Mouse (Mus musculus): ENCODE results near the gene Gm10518.
A peak's percentile ranks its signal among the peaks of the same experiment; 100 is the strongest.
"Not testable (repeated sequence)": the region's sequence is repeated elsewhere in the genome, so short reads cannot be mapped to it uniquely, and the experiment has no call there.

Gm10518 gene

DNA sequence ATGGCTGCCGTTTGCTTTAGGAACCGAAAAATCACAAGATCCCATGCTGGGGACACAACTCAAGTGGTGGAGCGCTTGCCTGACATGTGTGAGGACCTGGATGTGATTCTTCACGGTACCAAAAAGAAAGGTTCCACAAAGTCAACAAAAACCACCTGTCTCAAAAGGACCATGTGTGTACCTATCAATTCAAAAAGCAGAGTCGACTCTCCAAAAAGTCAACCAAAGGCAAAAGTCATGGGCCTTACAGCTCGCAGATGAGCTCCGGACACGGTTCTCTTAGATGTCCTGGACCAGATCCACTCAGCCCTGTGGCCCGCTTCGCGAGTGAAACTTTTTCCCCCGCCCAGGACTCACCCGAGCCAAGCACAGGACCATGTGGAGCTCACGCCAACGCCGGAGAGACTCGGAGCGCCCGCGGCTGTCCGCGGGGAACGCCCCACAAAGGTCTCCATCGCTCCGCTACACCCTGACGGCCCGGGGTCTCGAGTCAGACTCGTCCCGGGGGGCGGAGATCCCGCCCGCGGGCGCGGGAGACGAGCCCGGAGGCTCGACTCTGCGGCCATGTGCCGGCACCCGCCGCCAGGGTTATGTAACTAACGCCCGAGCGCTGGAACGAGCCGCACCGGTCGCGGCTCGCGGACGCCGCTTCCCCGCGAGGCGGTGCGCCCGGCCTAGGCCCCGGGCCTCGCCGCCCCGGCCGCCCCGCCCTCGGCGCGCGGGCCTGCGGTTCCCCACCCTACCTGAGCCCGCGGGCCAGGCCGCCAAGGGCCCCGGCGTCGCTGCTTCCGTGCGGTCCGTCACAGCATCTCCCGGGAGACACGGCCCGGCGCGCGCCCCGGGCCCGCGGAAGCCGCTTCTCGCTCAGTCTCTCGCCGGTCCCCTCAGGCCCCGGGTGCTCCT is at the start of gene Gm10518:
Gene Gm10518 (plus strand): TSS at position 767 of the 903 bp plus-strand sequence.
- peak; percentile 65 for DNase-seq (ENCODE audit: extremely low spot score)

DNA sequence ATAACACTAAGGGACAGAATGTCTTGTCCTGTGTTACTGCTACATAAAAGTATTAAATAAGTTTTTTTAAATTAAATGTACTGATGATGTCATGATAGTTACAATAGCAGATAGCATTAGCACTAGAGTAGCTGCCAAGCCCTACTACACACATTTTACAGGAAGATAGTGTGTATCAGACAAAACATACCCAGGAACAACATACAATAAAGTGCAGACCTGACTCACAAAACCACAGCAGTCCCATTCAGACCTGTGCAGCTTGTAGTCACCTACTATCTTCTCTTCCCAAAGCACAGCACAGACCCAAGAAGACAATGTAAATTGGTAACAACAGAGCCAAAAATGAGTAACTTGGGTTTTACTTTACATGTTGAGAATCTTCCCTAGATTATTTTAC is 46.7 kb upstream of the Gm10518 start:
- DNase-seq (ENCODE audit: extremely low spot score): no peak

GRCm38 (mm10) chr1:179760086-179760485 is 43.1 kb upstream of the Gm10518 start:
- no peak for DNase-seq (ENCODE audit: extremely low spot score)

GRCm38 (mm10) chr1:179760553-179760952 is 42.6 kb upstream of the Gm10518 start:
- no peak for DNase-seq (ENCODE audit: extremely low spot score)

DNA sequence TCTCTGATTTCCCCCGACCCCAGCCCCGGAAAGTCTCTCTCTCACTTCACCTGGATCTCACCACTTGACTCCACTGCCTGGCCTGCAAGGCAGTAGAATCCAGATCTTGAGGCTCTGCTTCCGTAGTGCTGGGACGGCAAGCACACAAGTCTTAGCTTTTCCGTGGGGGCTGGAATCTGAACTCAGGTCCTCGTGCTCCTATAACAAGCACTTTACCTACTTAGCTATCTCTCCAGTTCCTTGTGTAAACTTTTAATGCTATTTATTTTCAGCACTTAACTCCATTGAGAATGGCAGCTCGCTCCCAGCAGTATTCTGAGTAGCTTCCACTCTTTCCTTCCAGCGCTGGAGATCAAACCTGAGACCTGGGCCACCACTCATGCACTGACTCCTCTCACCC is 26.3 kb upstream of the Gm10518 start:
- no peak for DNase-seq (ENCODE audit: extremely low spot score)

DNA sequence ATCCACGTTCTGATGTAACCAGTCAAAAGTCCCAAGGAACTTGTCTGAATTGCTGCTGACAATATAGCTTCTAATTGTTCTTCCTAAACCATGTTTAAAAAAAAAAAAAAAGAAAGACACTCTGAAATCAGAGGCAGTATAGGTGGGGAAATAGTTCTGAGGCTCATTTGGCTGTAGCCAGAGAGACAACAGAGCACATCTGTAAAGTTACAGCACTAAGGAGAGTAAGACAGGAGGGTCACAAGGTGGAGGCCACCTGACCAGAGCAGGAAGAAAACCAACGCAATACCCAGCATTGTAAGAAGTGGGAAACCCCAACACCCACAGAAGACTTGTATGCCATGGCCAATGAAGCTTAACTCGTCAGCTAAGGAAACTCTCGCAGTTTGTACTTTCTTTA is 19.1 kb upstream of the Gm10518 start:
- no peak for DNase-seq (ENCODE audit: extremely low spot score)

- DNase-seq (ENCODE audit: extremely low spot score): no peak
Observed at GRCm38 (mm10) chr1:179785502-179785901, 17.7 kb upstream of the Gm10518 start.

GRCm38 (mm10) chr1:179787281-179787680 is 15.9 kb upstream of the Gm10518 start:
- DNase-seq (ENCODE audit: extremely low spot score): no peak

DNA sequence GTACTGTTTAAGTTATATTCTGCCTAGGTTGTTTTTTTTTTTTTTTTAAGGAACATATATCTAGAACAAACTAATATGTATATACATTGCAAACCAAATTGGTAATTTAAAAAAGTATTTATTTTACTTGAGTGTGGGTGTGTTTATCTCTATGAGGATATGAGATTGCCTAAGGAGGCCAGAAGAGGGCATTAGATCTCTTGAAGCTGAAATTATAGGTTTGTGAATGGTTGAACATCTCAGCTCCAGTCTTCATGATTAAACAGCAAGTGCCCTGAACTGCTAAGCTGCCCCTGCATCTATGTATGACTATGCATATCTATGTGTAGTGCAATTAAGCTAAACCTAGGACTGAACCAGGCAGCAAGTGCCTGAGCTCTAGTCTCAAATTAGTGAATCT is 4.4 kb upstream of the Gm10518 start:
- DNase-seq (ENCODE audit: extremely low spot score): no peak

DNA sequence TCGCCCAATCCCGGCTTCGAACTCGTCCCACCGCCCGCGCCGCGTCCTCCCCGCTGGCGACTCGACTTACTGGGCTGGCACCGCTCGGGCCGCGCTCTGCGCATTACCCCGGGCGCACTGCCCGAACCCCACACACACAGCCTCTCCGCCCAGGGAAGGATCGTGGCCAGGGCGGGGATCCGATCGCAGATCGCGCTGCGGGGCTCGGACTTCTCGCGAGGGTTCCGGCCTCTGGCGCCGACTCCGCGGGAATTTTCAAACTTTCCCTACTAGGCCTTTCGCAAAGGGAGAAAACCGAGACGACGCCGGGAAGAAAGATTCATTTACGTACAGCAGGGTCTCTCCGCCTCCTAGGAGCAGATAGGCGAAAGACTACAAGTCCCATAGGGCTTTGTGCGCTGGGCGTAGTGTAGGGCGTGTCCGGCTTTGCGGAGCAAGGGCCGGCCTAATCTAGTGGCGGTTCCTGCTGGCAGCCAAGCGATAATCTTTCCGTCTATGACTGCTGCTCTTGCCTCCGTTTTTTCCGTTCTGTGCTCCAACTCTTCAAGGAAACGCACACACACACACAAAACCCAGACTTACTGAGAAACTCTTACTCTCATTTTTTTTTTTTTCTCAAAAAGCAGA is 450 bp downstream of the Gm10518 start, which contains the start of gene Ahctf1:
Gene Ahctf1 (minus strand): TSS at position 168 of the 627 bp plus-strand sequence.
- peak; percentile 97 for DNase-seq (ENCODE audit: extremely low spot score)

- DNase-seq (ENCODE audit: extremely low spot score): no peak
Observed at GRCm38 (mm10) chr1:179804140-179804881, 1.1 kb downstream of the Gm10518 start.

GRCm38 (mm10) chr1:179805751-179806150 is 2.6 kb downstream of the Gm10518 start:
- DNase-seq (ENCODE audit: extremely low spot score): no peak

DNA sequence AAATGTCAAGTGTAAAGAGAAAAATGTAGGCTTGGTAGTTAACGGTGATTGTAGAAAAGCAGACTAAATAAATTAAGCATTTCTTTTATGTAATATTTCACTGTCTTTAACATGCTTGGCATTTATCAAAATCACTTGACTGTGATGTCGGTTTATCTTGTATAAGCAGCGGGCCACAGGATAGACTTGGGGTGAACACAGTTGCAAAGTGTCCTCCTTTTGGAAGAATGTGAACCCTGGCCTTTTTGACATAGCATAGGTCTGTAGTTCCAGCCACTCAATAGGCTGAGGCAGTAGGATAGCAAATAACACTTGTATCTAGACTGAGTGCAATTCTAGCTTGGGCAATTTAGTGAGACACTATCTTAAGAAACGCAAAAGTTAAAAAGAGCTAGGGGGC is 4.3 kb downstream of the Gm10518 start:
- no peak for DNase-seq (ENCODE audit: extremely low spot score)

DNA sequence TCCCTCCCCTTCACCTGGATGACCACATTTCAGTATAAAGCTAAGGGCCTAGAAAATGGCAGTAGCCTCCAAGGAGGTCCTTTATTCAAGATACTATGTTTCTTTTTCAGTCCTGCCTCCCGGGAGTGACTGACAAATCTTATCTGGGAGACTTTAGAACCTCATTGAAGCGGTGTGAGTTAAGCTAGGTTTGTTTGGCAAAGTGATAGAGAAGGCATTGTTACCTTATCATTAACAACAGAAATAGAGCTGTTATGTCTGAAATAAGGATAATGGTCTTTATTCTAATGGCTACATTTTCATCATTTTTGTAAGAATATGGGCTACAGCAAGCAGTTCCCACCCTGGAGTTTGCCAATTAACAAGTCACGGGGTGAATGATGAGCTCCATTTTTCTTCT is 5.1 kb downstream of the Gm10518 start:
- DNase-seq (ENCODE audit: extremely low spot score): no peak

DNA sequence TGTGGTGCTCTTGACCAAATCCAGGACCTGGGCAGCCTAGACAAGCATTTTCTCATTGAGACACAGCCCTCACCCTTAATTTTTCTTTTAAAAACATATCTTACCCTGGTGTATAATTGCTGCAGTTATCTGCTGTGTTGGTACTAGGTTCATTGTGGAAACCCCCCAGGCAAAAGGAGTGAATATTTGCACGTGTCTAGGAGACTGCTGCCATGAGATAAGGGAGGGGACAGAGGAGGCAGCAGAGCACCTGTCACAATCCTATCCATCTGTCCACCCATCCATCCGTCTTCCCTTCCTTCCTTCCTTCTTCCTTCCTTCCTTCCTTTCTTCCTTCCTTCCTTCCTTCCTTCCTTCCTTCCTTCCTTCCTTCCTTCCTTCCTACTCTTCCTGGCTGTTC is 10.2 kb downstream of the Gm10518 start:
- DNase-seq (ENCODE audit: extremely low spot score): no peak

DNA sequence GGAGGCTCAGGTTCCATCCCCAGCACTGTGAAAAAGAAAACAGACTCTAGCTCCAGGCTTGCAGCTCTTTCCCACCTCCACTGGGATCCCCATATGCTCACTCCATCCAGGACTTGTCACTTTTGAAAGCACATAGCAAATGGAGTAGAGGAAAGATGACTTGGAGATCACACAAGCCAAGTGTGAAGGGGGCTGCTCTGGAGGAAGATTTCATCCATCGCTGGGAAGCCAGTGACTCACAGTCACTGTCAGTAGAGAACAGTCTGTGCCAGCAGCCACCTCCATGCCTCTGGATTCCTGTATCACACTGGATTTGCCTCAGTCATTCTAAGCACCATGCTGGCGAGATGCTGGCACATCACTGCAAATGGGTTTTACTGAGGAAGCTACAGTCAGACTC is 11.4 kb downstream of the Gm10518 start:
- DNase-seq (ENCODE audit: extremely low spot score): no peak

DNA sequence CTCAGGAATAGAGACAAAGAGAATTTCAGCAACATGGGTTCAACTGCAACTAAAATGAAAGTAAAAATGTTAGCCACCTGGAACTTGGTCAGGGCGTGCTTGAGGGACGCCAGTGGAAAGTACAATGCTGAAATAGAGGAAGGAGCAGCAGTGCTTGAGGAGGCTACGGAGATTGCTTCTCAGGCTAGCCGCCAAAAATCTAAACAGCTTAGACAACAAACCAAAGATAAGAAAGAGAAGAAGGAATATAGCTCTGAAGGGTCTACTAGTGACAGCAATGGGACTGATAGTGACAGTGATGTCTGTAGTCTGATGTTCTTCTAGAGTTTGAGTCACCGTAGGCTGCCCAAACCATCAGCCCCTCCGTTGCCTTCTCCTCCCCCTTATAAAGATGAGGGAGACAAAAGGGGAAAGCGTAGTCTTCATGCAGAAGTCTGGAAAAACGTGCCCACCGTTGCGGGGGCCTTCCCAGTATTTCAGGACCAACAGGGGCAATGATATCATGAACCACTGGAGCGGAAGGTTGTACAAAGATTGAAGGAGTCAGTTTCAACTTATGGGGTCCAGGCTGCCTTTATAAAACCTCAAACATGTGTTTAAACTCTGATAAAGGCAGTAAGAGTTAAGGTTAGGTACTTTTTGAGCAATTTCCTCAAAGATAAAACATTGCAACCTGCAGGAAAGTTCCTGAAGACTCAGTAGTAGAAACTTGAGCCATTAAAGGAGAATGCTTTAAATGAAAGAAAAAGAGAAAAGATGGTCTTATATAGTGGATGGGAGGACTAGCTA is 15.5 kb downstream of the Gm10518 start:
- not testable (repeated sequence) for DNase-seq (ENCODE audit: extremely low spot score)

GRCm38 (mm10) chr1:179824549-179824948 is 21.4 kb downstream of the Gm10518 start:
- DNase-seq (ENCODE audit: extremely low spot score): no peak

GRCm38 (mm10) chr1:179828051-179828450 is 24.9 kb downstream of the Gm10518 start:
- DNase-seq (ENCODE audit: extremely low spot score): no peak

DNA sequence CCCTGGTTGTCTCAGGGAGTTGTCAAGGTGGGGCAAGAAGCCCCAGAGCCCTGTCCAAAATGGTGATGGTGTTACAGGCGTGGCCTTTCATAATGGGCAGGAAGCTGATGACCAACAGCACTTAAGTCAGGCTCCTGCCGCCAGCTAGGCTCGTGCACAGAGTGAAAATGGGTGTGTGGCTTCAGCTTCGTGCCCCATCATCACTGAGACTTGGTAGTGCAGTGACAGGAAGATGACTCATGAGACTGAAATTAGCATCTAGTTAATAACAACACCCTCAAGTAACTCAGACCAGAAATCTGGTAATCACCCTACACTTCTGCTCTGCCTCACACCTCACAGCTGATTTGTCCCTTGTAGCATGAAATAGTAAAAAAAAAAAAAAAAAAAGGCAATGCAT is 25.7 kb downstream of the Gm10518 start:
- no peak for DNase-seq (ENCODE audit: extremely low spot score)

DNA sequence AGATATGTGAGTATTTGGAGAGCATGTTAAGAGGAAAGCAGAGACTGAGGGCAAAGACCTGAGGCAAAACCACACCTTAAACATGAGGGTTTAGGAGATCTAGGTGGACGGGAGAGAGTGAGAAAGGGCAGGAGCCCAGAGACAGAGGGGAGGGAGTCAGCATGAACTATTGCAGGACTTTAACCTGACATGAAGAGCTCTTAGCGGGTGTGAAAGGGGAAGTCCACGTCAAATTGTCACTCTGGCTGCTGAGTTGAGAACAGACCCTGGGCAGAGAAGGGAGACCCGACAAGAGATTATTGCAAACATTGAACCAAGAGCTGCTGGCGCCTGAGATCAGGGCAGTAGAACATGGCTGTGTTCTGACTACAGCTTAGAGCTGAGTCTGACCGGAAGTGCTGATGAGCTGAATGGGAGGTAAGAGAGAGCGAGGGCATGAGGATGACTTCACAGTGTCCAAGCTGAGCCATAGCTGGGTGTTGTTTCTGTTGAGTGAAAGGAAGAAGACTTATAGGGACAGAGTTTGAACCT is 29.6 kb downstream of the Gm10518 start:
- no peak for DNase-seq (ENCODE audit: extremely low spot score)

All from embryo, embryonic 9.5 days (tissue).